Mouse (Mus musculus) lung, embryonic 16.5 days (tissue): ENCODE measurements around the gene Gm7361. TPM values are rescaled to one million over a fixed set of nuclear protein-coding genes. Genes with fewer than 3 reads are reported as not detected.

ENCODE experiments used
- polyA plus RNA-seq: library from polyadenylated mRNA; unstranded; fragments of >200 nt; fragmentation: Nextera tagmentation; extraction: Ambion mirVana; gene quantifications from 2 replicates; pipeline ENCODE4 v1.2.1, GENCODE M21; 2015

The Gm7361 gene
- polyA plus RNA-seq, 1 experiment from 2014 or later: not detected

Other genes with a start within 250 kb of the Gm7361 start
- not detected in 2 replicates for gene Gm5862, start 234.8 kb upstream of the Gm7361 start, polyA plus RNA-seq
- gene Speer4a, start 218.1 kb upstream of the Gm7361 start, polyA plus RNA-seq: not detected in 2 replicates
- not detected in 2 replicates for gene Gm7347, start 199.1 kb upstream of the Gm7361 start, polyA plus RNA-seq
- gene Gm10471, start 168.4 kb upstream of the Gm7361 start, polyA plus RNA-seq: not detected in 2 replicates
- 0.20 TPM in 1 of 2 replicates, not detected in the other for gene 5031410I06Rik, start 152.3 kb upstream of the Gm7361 start, polyA plus RNA-seq
- 0.08 TPM in 1 of 2 replicates, not detected in the other for gene Gm10220, start 136.3 kb upstream of the Gm7361 start, polyA plus RNA-seq